Mouse (Mus musculus): ENCODE measurements around the gene Lce1m. TPM values are rescaled to one million over a fixed set of nuclear protein-coding genes. Genes with fewer than 3 reads are reported as not detected.

Gene Lce1m
- total and polyA plus RNA-seq, 2 experiments from 2014 or later, result 15.7 TPM; not detected in 1

DNA sequence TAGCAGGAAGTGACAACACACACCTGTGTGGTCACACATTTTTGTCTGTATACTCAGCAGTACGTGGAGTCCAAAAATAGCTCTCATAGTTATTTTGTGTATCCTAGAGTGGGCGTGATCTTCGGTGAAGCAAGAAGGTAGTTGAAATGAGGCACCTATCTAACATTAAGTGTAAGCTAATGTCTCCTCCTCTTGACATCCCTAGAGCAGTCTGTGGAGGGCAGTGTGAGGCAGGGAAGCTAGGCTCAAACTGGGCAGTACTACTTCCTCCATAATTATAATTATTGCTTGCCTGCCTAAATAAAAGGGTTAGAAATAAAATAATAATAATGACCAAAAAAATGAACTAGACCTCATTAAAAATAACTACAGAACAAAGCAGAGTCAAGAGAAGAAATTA, 18.2 kb downstream of the Lce1m start:
- 85% methylated on average over 3 of the region's 3 CpGs for whole genome bisulfite sequencing
- no peak overlapping the region for H3K4me2 ChIP-seq (ENCODE audit: low read depth, low read length, poor library complexity, severe bottlenecking)
- DNase-seq (ENCODE audit: low spot score) (no peak), ATAC-seq (ENCODE audit: low FRiP score) (no peak)
- no peaks in the 10 kb centered on the region for H3K4me1 ChIP-seq (ENCODE audit: insufficient read depth, low read length)
- no peak for TF ChIP-seq CTCF (IDR thresholded peaks at IDR 0.05)
- no peak overlapping the region for H3K9ac ChIP-seq (replicated peaks; ENCODE audit: low read length, poor library complexity, severe bottlenecking)
- no peaks in the 10 kb centered on the region for H3K36me3 ChIP-seq (ENCODE audit: insufficient read depth, low read length)
- H3K27me3 ChIP-seq (ENCODE audit: insufficient read depth, low read length), result no peaks in the 10 kb centered on the region
- no peaks in the 10 kb centered on the region for H3K9me3 ChIP-seq (ENCODE audit: low read length)
- no peak overlapping the region for H3K27ac ChIP-seq (ENCODE audit: low read depth, low read length)
- no peak overlapping the region for H3K4me3 ChIP-seq (ENCODE audit: low read depth, low read length)

DNA sequence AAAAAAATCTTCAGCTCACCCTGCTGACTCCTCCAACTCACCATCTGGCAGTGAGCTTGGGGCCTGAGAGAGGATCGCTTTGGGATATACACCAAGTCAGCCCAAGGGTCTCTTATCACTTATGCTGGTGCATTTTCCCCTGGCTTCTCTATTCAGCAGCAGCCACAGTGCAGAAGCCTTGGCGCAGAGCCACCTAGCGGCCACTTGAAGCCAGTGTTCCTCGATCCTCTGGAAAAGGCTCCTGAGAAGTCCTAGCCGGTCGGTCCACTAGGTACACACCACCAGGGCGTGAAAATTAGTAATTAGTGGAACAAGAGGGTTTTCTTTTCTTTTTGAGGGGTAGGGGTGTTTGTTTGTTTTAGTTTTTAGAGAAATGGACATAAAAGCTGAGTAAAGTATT, 20.2 kb downstream of the Lce1m start:
- no peak overlapping the region for H3K9ac ChIP-seq (replicated peaks; ENCODE audit: low read length, poor library complexity, severe bottlenecking)
- H3K9me3 ChIP-seq (ENCODE audit: low read length), result no peaks in the 10 kb centered on the region
- TF ChIP-seq CTCF (IDR thresholded peaks at IDR 0.05), result peak; percentile 96
- no peaks in the 10 kb centered on the region for H3K36me3 ChIP-seq (ENCODE audit: insufficient read depth, low read length)
- H3K27me3 ChIP-seq (ENCODE audit: insufficient read depth, low read length), result no peaks in the 10 kb centered on the region
- H3K27ac ChIP-seq (ENCODE audit: low read depth, low read length), result no peak overlapping the region
- DNase-seq (ENCODE audit: low spot score), result peak; percentile 90
- 4% methylated on average over 7 of the region's 7 CpGs for WGBS
- peak; percentile 90 for ATAC-seq (ENCODE audit: low FRiP score)
- no peak overlapping the region for H3K4me2 ChIP-seq (ENCODE audit: low read depth, low read length, poor library complexity, severe bottlenecking)
- H3K4me3 ChIP-seq (ENCODE audit: low read depth, low read length), result no peak overlapping the region
- H3K4me1 ChIP-seq (ENCODE audit: insufficient read depth, low read length), result no peaks in the 10 kb centered on the region

DNA sequence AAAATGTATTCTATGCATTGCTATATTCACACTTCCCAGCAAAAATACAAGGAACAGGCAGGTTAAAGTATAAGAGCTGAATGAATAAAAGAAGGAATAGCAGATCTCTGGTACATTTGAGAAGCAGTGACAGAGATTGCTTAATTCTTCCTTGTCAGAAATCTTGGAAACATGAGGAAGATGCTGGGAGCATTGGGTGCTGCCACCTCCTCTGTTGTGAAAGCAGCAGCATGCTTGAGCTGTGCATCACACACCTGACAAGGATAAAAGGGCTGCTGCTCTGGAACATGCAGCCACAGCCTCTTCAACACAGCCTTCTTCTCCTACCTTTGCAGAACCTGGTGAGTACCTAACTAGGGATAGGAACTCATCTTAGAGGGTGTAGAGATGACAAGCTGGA, 26.9 kb downstream of the Lce1m start, which contains the start of gene Lce3f:
Gene Lce3f (plus strand): TSS at position 301 of the 400 bp plus-strand sequence.
- Histone ChIP-seq H3K36me3 (ENCODE audit: insufficient read depth, low read length) (no peaks in the 10 kb centered on the region), H3K4me3 (ENCODE audit: low read depth, low read length) (no peak within 1 kb of the TSS), H3K4me1 (ENCODE audit: insufficient read depth, low read length) (no peaks in the 10 kb centered on the region), H3K9me3 (ENCODE audit: low read length) (no peaks in the 10 kb centered on the region), H3K4me2 (ENCODE audit: low read depth, low read length, poor library complexity, severe bottlenecking) (no peak within 1 kb of the TSS), H3K27ac (ENCODE audit: low read depth, low read length) (no peak within 1 kb of the TSS), H3K27me3 (ENCODE audit: insufficient read depth, low read length) (no peaks in the 10 kb centered on the region), H3K9ac (replicated peaks; ENCODE audit: low read length, poor library complexity, severe bottlenecking) (no peak within 1 kb of the TSS)
- ATAC-seq (ENCODE audit: low FRiP score) (no peak), DNase-seq (ENCODE audit: low spot score) (no peak)
- TF ChIP-seq CTCF (IDR thresholded peaks at IDR 0.05), result no peak

DNA sequence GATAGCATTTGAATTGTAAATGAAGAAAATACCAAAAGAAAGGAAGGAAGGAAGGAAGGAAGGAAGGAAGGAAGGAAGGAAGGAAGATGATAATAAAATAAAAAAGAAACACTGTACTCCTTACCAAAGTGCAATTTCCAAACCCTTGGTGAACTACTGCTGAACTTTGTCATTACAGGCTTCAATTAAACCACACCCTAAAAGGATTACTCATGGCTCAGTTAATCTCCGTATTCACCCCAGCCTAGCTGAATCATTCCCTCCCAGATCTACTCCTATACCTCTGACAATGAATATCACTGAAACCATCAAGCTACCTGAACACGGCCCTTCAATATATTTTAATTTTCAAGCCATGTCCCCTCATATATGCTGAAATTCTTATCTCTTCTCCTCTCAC, 40.4 kb downstream of the Lce1m start:
- Histone ChIP-seq H3K9me3 (ENCODE audit: low read length) (no peaks in the 10 kb centered on the region), H3K27me3 (ENCODE audit: insufficient read depth, low read length) (no peaks in the 10 kb centered on the region), H3K27ac (ENCODE audit: low read depth, low read length) (no peak overlapping the region), H3K9ac (replicated peaks; ENCODE audit: low read length, poor library complexity, severe bottlenecking) (no peak overlapping the region), H3K4me1 (ENCODE audit: insufficient read depth, low read length) (no peaks in the 10 kb centered on the region), H3K36me3 (ENCODE audit: insufficient read depth, low read length) (no peaks in the 10 kb centered on the region), H3K4me3 (ENCODE audit: low read depth, low read length) (no peak overlapping the region), H3K4me2 (ENCODE audit: low read depth, low read length, poor library complexity, severe bottlenecking) (no peak overlapping the region)
- 55% methylated on average over 2 of the region's 2 CpGs for WGBS
- ATAC-seq (ENCODE audit: low FRiP score), result no peak
- DNase-seq (ENCODE audit: low spot score), result no peak
- TF ChIP-seq CTCF (IDR thresholded peaks at IDR 0.05), result no peak

Other genes starting within 250 kb of the Lce1m start
- gene Lce1i, start 240.2 kb downstream of the Lce1m start, total RNA-seq (2014; rRNA removed), result 0.66 TPM in 1 of 2 replicates, not detected in the other
- not detected in 2 replicates for gene Lce1i, start 240.2 kb downstream of the Lce1m start, polyA plus RNA-seq (2015; fragmentation: Nextera tagmentation; extraction: Ambion mirVana)
- not detected in 2 replicates for gene Lce1j, start 228.5 kb downstream of the Lce1m start, total RNA-seq (2014; rRNA removed)
- not detected in 2 replicates for gene Lce1j, start 228.5 kb downstream of the Lce1m start, polyA plus RNA-seq (2015; fragmentation: Nextera tagmentation; extraction: Ambion mirVana)
- not detected in 2 replicates for gene Lce1k, start 211.2 kb downstream of the Lce1m start, total RNA-seq (2014; rRNA removed)
- gene Lce1k, start 211.2 kb downstream of the Lce1m start, polyA plus RNA-seq (2015; fragmentation: Nextera tagmentation; extraction: Ambion mirVana), result not detected in 2 replicates
- 0.82 TPM in 1 of 2 replicates, not detected in the other for gene Kprp, start 191.8 kb downstream of the Lce1m start, total RNA-seq (2014; rRNA removed)
- gene Kprp, start 191.8 kb downstream of the Lce1m start, polyA plus RNA-seq (2015; fragmentation: Nextera tagmentation; extraction: Ambion mirVana), result not detected in 2 replicates
- not detected in 2 replicates for gene Lce1l, start 167.8 kb downstream of the Lce1m start, total RNA-seq (2014; rRNA removed)
- gene Lce1l, start 167.8 kb downstream of the Lce1m start, polyA plus RNA-seq (2015; fragmentation: Nextera tagmentation; extraction: Ambion mirVana), result not detected in 2 replicates
- 0.71 TPM in 1 of 2 replicates, not detected in the other for gene 2310050C09Rik, start 148.8 kb downstream of the Lce1m start, total RNA-seq (2014; rRNA removed)
- not detected in 2 replicates for gene 2310050C09Rik, start 148.8 kb downstream of the Lce1m start, polyA plus RNA-seq (2015; fragmentation: Nextera tagmentation; extraction: Ambion mirVana)
- not detected in 2 replicates for gene Lce3a, start 92.8 kb downstream of the Lce1m start, total RNA-seq (2014; rRNA removed)
- not detected in 2 replicates for gene Lce3a, start 92.8 kb downstream of the Lce1m start, polyA plus RNA-seq (2015; fragmentation: Nextera tagmentation; extraction: Ambion mirVana)
- not detected in 2 replicates for gene Lce3b, start 86.1 kb downstream of the Lce1m start, total RNA-seq (2014; rRNA removed)
- gene Lce3b, start 86.1 kb downstream of the Lce1m start, polyA plus RNA-seq (2015; fragmentation: Nextera tagmentation; extraction: Ambion mirVana), result not detected in 2 replicates
- gene Lce3c, start 74.6 kb downstream of the Lce1m start, total RNA-seq (2014; rRNA removed), result not detected in 2 replicates
- not detected in 2 replicates for gene Lce3c, start 74.6 kb downstream of the Lce1m start, polyA plus RNA-seq (2015; fragmentation: Nextera tagmentation; extraction: Ambion mirVana)
- not detected in 2 replicates for gene Lce3d, start 61.7 kb downstream of the Lce1m start, total RNA-seq (2014; rRNA removed)
- not detected in 2 replicates for gene Lce3d, start 61.7 kb downstream of the Lce1m start, polyA plus RNA-seq (2015; fragmentation: Nextera tagmentation; extraction: Ambion mirVana)
- gene Lce3e, start 52.0 kb downstream of the Lce1m start, total RNA-seq (2014; rRNA removed), result not detected in 2 replicates
- not detected in 2 replicates for gene Lce3e, start 52.0 kb downstream of the Lce1m start, polyA plus RNA-seq (2015; fragmentation: Nextera tagmentation; extraction: Ambion mirVana)
- gene Lce3f, start 26.8 kb downstream of the Lce1m start, total RNA-seq (2014; rRNA removed), result not detected in 2 replicates
- not detected in 2 replicates for gene Lce3f, start 26.8 kb downstream of the Lce1m start, polyA plus RNA-seq (2015; fragmentation: Nextera tagmentation; extraction: Ambion mirVana)
- 1.7 and 6.4 TPM in 2 replicates for gene Crct1, start 3.4 kb downstream of the Lce1m start, total RNA-seq (2014; rRNA removed)
- gene Crct1, start 3.4 kb downstream of the Lce1m start, polyA plus RNA-seq (2015; fragmentation: Nextera tagmentation; extraction: Ambion mirVana), result 1.3 and 2.5 TPM in 2 replicates
- not detected in 2 replicates for gene Gm4858, start 49.8 kb upstream of the Lce1m start, total RNA-seq (2014; rRNA removed)
- gene Gm4858, start 49.8 kb upstream of the Lce1m start, polyA plus RNA-seq (2015; fragmentation: Nextera tagmentation; extraction: Ambion mirVana), result not detected in 2 replicates
- 0.33 TPM in 1 of 2 replicates, not detected in the other for gene Crnn, start 125.7 kb upstream of the Lce1m start, total RNA-seq (2014; rRNA removed)
- not detected in 2 replicates for gene Crnn, start 125.7 kb upstream of the Lce1m start, polyA plus RNA-seq (2015; fragmentation: Nextera tagmentation; extraction: Ambion mirVana)
- gene Flg2, start 178.2 kb upstream of the Lce1m start, total RNA-seq (2014; rRNA removed), result 1.4 TPM in 1 of 2 replicates, not detected in the other
- gene Flg2, start 178.2 kb upstream of the Lce1m start, polyA plus RNA-seq (2015; fragmentation: Nextera tagmentation; extraction: Ambion mirVana), result not detected in 2 replicates